ENCODE assay signal across 28 mouse cellular contexts in the genomic region with DNA sequence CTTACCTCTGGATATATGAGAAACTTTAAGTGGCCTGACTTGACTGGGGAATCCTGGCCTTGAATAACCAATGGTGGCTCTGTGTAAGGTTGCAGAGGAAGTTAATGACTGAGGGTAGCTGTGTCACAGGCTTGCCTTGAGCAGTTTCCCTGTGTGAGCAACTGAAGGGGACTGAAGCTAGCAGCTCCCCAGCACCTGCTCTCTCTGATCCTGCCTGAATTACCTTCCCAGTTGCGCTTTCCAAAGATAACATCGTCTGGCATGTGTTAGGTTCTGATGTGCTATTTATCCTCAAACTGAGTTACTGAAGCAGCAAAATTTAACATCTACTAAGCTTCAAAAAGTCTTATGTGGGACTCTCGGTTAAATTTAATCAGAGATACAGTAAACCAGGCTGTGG. TPM values are rescaled to one million over a fixed set of nuclear protein-coding genes. Genes with fewer than 3 reads are reported as not detected.
A peak's percentile ranks its signal among the peaks of the same experiment; 100 is the strongest.
DNase-seq lines count a peak whose midpoint lies in the region; ATAC-seq lines count a peak whose summit lies in the region.
"Had no signal": no experiment of that assay in that cellular context is flagged by ENCODE, and none has a peak within 500 bp of the region (broad histone marks: within the 10 kb centered on the region; RNA-seq: fewer than 3 reads in every experiment).

No protein-coding gene starts in this region.

- 80% methylated on average over 3 of the region's 3 CpGs for WGBS in embryonic facial prominence, embryonic 14.5 days
- WGBS in embryonic facial prominence, embryonic 10.5 days = 85% methylated on average over 3 of the region's 3 CpGs

- H3K9me3 ChIP-seq in embryonic facial prominence, embryonic 14.5 days (ENCODE audit: control insufficient read depth, low read length) = no peaks in the 10 kb centered on the region
- no peaks in the 10 kb centered on the region for H3K9me3 ChIP-seq in embryonic facial prominence, embryonic 10.5 days
- H3K9me3 ChIP-seq: embryonic facial prominence, embryonic 13.5 days; forebrain, embryonic 10.5 days; forebrain, embryonic 13.5 days; heart, embryonic 15.5 days; hindbrain, embryonic 10.5 days; hindbrain, embryonic 13.5 days; intestine, embryonic 15.5 days had no signal

- no peak overlapping the region for H3K4me3 ChIP-seq in embryonic facial prominence, embryonic 14.5 days (ENCODE audit: low read depth, low read length)
- H3K4me3 ChIP-seq in embryonic facial prominence, embryonic 10.5 days = no peak overlapping the region
- H3K4me3 ChIP-seq: embryonic facial prominence, embryonic 13.5 days; forebrain, embryonic 10.5 days; forebrain, embryonic 13.5 days; heart, embryonic 12.5 days; heart, embryonic 15.5 days; hindbrain, embryonic 10.5 days; hindbrain, embryonic 13.5 days; intestine, embryonic 15.5 days had no signal

- H3K4me2 ChIP-seq in embryonic facial prominence, embryonic 14.5 days (ENCODE audit: low read depth, low read length) = no peak overlapping the region
- H3K4me2 ChIP-seq: embryonic facial prominence, embryonic 13.5 days; forebrain, embryonic 13.5 days; heart, embryonic 12.5 days; heart, embryonic 15.5 days; hindbrain, embryonic 13.5 days; intestine, embryonic 15.5 days had no signal

- DNase-seq in embryonic facial prominence, embryonic 14.5 days (ENCODE audit: low spot score) = peak; percentile 11
- no peak for DNase-seq in embryonic facial prominence, embryonic 10.5 days (ENCODE audit: low spot score)
- peak; percentile 7 to 24 for DNase-seq in frontal cortex, postnatal 36 days (ENCODE audit: low spot score in 2 of 2)
- DNase-seq in frontal cortex, postnatal 25 days (ENCODE audit: low spot score in 2 of 2) = no peak
- DNase-seq in right cerebral cortex, adult 2 months (ENCODE audit: low spot score in 2 of 2) = peak; percentile 8 to 22
- no peak for DNase-seq in right cerebral cortex, postnatal 4 days
- DNase-seq in brain, adult 2 months (ENCODE audit: low read depth, low spot score) = peak; percentile 71
- DNase-seq in thymus, postnatal 10 days (ENCODE audit: low spot score in 2 of 2) = no peak
- DNase-seq: adrenal gland, adult 8-10 months; adrenal gland, postnatal 25 days; cerebellum, adult 2 months; cerebellum, adult 9-11 months; cerebellum, postnatal 25 days; gastrocnemius, postnatal 10 days; gastrocnemius, postnatal 36 days; heart, postnatal 10 days; heart, postnatal 36 days had no signal

- H3K27me3 ChIP-seq in embryonic facial prominence, embryonic 14.5 days (replicated peaks; ENCODE audit: control insufficient read depth, insufficient read depth, low read length) = no peaks in the 10 kb centered on the region
- H3K27me3 ChIP-seq in embryonic facial prominence, embryonic 10.5 days (replicated peaks; ENCODE audit: low read depth, poor library complexity, severe bottlenecking) = no peaks in the 10 kb centered on the region
- H3K27me3 ChIP-seq: embryonic facial prominence, embryonic 13.5 days; forebrain, embryonic 13.5 days; heart, embryonic 12.5 days; heart, embryonic 15.5 days; hindbrain, embryonic 13.5 days; intestine, embryonic 15.5 days had no signal

- no peak for ATAC-seq in embryonic facial prominence, embryonic 14.5 days (ENCODE audit: low read depth)
- ATAC-seq: activated CD4-positive, CD25-positive, alpha-beta regulatory T cell, adult 4 months; forebrain, embryonic 13.5 days; forebrain, embryonic 16.5 days; hindbrain, embryonic 16.5 days; intestine, embryonic 15.5 days had no signal

- H3K9ac ChIP-seq in embryonic facial prominence, embryonic 14.5 days (ENCODE audit: low read depth, low read length) = no peak overlapping the region
- H3K9ac ChIP-seq: embryonic facial prominence, embryonic 13.5 days; forebrain, embryonic 13.5 days; heart, embryonic 12.5 days; heart, embryonic 15.5 days; hindbrain, embryonic 13.5 days; intestine, embryonic 15.5 days had no signal

- no peaks in the 10 kb centered on the region for H3K4me1 ChIP-seq in embryonic facial prominence, embryonic 14.5 days (ENCODE audit: control insufficient read depth, insufficient read depth, low read length)
- no peaks in the 10 kb centered on the region for H3K4me1 ChIP-seq in embryonic facial prominence, embryonic 10.5 days
- H3K4me1 ChIP-seq: embryonic facial prominence, embryonic 13.5 days; forebrain, embryonic 10.5 days; forebrain, embryonic 13.5 days; heart, embryonic 12.5 days; heart, embryonic 15.5 days; hindbrain, embryonic 10.5 days; hindbrain, embryonic 13.5 days; intestine, embryonic 15.5 days had no signal

- H3K27ac ChIP-seq in embryonic facial prominence, embryonic 14.5 days (replicated peaks; ENCODE audit: low read depth, low read length) = no peak overlapping the region
- H3K27ac ChIP-seq in embryonic facial prominence, embryonic 10.5 days (replicated peaks) = no peak overlapping the region
- H3K27ac ChIP-seq: embryonic facial prominence, embryonic 13.5 days; forebrain, embryonic 10.5 days; forebrain, embryonic 13.5 days; heart, embryonic 15.5 days; hindbrain, embryonic 10.5 days; hindbrain, embryonic 13.5 days; intestine, embryonic 15.5 days had no signal

- no peaks in the 10 kb centered on the region for H3K36me3 ChIP-seq in embryonic facial prominence, embryonic 14.5 days (ENCODE audit: control insufficient read depth, insufficient read depth, low read length)
- no peaks in the 10 kb centered on the region for H3K36me3 ChIP-seq in embryonic facial prominence, embryonic 10.5 days (replicated peaks)
- H3K36me3 ChIP-seq: embryonic facial prominence, embryonic 13.5 days; forebrain, embryonic 10.5 days; heart, embryonic 12.5 days; heart, embryonic 15.5 days; hindbrain, embryonic 10.5 days; hindbrain, embryonic 13.5 days; intestine, embryonic 15.5 days had no signal

RNA-seq across cellular contexts. Expression of a gene that starts 56.1 kb away (rescaled TPM):
- polyA plus RNA-seq in embryonic facial prominence, embryonic 14.5 days (2014; fragmentation: Nextera tagmentation; extraction: Ambion mirVana) = 31.5 and 32.7 TPM in 2 replicates
- 0.63 and 1.8 TPM in 2 replicates for polyA plus RNA-seq in embryonic facial prominence, embryonic 10.5 days (2016; fragmentation: Nextera tagmentation; extraction: Ambion mirVana)

Comparison
In these comparisons a context has a peak if more than half of its experiments do, and no peak if none do; other contexts are left out.
1. DNase-seq: peak in embryonic facial prominence, embryonic 14.5 days (single experiment), frontal cortex, postnatal 36 days (2 of 2), right cerebral cortex, adult 2 months (2 of 2) and brain, adult 2 months (single experiment); none in embryonic facial prominence, embryonic 10.5 days (single experiment), frontal cortex, postnatal 25 days (0 of 2), right cerebral cortex, postnatal 4 days (single experiment) and thymus, postnatal 10 days (0 of 2).
2. RNA of a gene that starts 56.1 kb away (polyA plus RNA-seq): 31.5 to 32.7 TPM in embryonic facial prominence, embryonic 14.5 days; 0.63 to 1.8 TPM in embryonic facial prominence, embryonic 10.5 days; every median in the first group is over 10 times any median in the second.